Mouse (Mus musculus): ENCODE results near the gene 1700001J03Rik. TPM values are rescaled to one million over a fixed set of nuclear protein-coding genes. Genes with fewer than 3 reads are reported as not detected.

The 1700001J03Rik gene
- total and polyA plus RNA-seq, 2 experiments from 2014 or later, result not detected

DNA sequence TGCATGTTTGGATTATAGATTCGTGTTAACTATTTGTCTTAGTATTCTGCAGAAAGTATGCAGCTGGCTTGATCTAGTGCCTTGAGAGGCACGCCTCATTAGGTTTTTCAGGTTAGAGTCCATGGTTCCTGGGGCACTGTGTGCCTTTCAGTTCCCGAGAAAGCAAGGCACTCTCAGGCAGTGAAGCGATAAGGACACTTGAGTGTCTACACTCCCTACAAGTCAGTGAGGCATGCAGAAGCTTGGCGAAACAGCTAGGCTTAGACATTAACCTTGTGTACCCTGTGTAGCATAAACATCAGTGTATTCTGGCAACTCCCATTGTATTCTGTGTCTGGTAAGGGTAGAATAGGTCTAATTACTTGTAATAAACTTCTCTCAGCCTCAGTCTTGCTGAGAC, 20.4 kb upstream of the 1700001J03Rik start:
- Histone ChIP-seq H3K27ac (no peak overlapping the region), H3K36me3 (ENCODE audit: insufficient read depth, low read length) (peaks cover 61% of the 10 kb centered on the region), H3K9me3 (ENCODE audit: low read length) (no peaks in the 10 kb centered on the region), H3K4me1 (ENCODE audit: insufficient read depth, low read length) (no peaks in the 10 kb centered on the region), H3K4me3 (ENCODE audit: low read length) (no peak overlapping the region), H3K4me2 (ENCODE audit: low read depth, low read length) (no peak overlapping the region), H3K9ac (replicated peaks; ENCODE audit: low read length) (no peak overlapping the region), H3K27me3 (ENCODE audit: insufficient read depth, low read length) (no peaks in the 10 kb centered on the region)
- no peak for TF ChIP-seq CTCF (IDR thresholded peaks at IDR 0.05; ENCODE audit: low read depth)
- 92% methylated on average over 5 of the region's 5 CpGs for WGBS
- no peak for ATAC-seq
- DNase-seq (ENCODE audit: low spot score), result no peak

DNA sequence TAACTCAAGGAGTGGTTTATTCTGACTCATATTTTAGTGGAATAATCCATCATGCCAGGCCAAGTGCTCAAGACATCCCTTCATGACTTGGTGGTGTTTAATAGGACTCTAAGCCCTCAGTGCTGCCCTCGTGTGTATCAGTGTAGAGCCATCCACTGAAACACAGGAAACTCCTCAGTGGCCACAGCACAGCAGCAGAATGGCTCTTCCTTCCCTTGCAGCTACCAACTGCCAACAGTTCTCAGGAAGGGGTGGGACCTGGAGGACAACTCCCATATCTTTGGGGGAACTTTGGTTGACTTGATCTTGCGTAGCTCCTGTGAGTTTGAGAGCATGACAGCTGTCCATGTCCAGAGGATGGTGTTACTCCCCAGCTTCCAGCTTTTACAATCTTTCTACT, 18.8 kb upstream of the 1700001J03Rik start:
- 89% methylated on average over 2 of the region's 2 CpGs for WGBS
- Histone ChIP-seq H3K9me3 (ENCODE audit: low read length) (no peaks in the 10 kb centered on the region), H3K4me2 (ENCODE audit: low read depth, low read length) (no peak overlapping the region), H3K4me1 (ENCODE audit: insufficient read depth, low read length) (no peaks in the 10 kb centered on the region), H3K4me3 (ENCODE audit: low read length) (no peak overlapping the region), H3K9ac (replicated peaks; ENCODE audit: low read length) (no peak overlapping the region), H3K27ac (no peak overlapping the region), H3K36me3 (ENCODE audit: insufficient read depth, low read length) (peaks cover 50% of the 10 kb centered on the region), H3K27me3 (ENCODE audit: insufficient read depth, low read length) (no peaks in the 10 kb centered on the region)
- DNase-seq (ENCODE audit: low spot score) (no peak), ATAC-seq (no peak)
- no peak for TF ChIP-seq CTCF (IDR thresholded peaks at IDR 0.05; ENCODE audit: low read depth)

DNA sequence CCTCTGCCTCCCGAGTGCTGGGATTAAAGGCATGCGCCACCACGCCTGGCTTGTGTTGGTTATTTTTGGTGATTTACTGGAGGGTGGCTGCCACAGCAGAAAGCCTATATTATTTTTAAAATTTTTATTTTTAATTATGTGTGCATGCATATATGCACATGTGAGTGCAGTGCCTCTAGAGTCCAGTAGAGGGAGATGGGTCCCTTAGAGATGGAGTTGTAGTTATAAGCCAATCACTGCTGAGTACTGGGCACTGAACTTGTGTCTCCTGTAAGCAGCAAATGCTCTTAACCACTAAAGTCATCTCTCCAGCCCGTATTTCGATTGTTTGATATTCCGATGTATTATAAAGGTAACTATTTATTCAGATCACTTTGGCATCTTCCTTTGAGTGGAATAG, 15.5 kb upstream of the 1700001J03Rik start:
- H3K9ac ChIP-seq (replicated peaks; ENCODE audit: low read length), result no peak overlapping the region
- no peak for DNase-seq (ENCODE audit: low spot score)
- no peak overlapping the region for H3K4me2 ChIP-seq (ENCODE audit: low read depth, low read length)
- H3K27ac ChIP-seq, result no peak overlapping the region
- 97% methylated on average over 6 of the region's 6 CpGs for WGBS
- no peaks in the 10 kb centered on the region for H3K27me3 ChIP-seq (ENCODE audit: insufficient read depth, low read length)
- no peak overlapping the region for H3K4me3 ChIP-seq (ENCODE audit: low read length)
- ATAC-seq, result no peak
- H3K9me3 ChIP-seq (ENCODE audit: low read length), result no peaks in the 10 kb centered on the region
- peaks cover 26% of the 10 kb centered on the region for H3K36me3 ChIP-seq (ENCODE audit: insufficient read depth, low read length)
- no peaks in the 10 kb centered on the region for H3K4me1 ChIP-seq (ENCODE audit: insufficient read depth, low read length)
- TF ChIP-seq CTCF (IDR thresholded peaks at IDR 0.05; ENCODE audit: low read depth), result no peak

DNA sequence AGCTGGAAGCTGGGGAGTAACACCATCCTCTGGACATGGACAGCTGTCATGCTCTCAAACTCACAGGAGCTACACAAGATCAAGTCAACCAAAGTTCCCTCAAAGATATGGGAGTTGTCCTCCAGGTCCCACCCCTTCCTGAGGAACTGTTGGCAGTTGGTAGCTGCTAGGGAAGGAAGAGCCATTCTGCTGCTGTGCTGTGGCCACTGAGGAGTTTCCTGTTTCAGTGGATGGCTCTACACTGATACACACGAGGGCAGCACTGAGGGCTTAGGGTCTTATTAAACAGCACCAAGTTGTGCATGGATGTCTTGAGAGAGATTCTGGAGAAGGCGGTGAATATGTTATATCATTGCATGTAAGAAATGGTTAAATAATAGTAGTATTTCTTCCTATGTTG, 14.4 kb upstream of the 1700001J03Rik start:
- H3K4me2 ChIP-seq (ENCODE audit: low read depth, low read length), result no peak overlapping the region
- DNase-seq (ENCODE audit: low spot score) (no peak), ATAC-seq (no peak)
- TF ChIP-seq CTCF (IDR thresholded peaks at IDR 0.05; ENCODE audit: low read depth), result no peak
- H3K27ac ChIP-seq, result no peak overlapping the region
- 88% methylated on average over 2 of the region's 2 CpGs for WGBS
- H3K9ac ChIP-seq (replicated peaks; ENCODE audit: low read length), result no peak overlapping the region
- 0 out of 2 replicates have a peak, but pooled peaks cover 1% of the 10 kb centered on the region for H3K9me3 ChIP-seq (ENCODE audit: low read length)
- peaks cover 16% of the 10 kb centered on the region; the same call in 1 of the 2 replicates for H3K36me3 ChIP-seq (ENCODE audit: insufficient read depth, low read length)
- H3K4me1 ChIP-seq (ENCODE audit: insufficient read depth, low read length), result no peaks in the 10 kb centered on the region
- H3K4me3 ChIP-seq (ENCODE audit: low read length), result no peak overlapping the region
- H3K27me3 ChIP-seq (ENCODE audit: insufficient read depth, low read length), result no peaks in the 10 kb centered on the region

DNA sequence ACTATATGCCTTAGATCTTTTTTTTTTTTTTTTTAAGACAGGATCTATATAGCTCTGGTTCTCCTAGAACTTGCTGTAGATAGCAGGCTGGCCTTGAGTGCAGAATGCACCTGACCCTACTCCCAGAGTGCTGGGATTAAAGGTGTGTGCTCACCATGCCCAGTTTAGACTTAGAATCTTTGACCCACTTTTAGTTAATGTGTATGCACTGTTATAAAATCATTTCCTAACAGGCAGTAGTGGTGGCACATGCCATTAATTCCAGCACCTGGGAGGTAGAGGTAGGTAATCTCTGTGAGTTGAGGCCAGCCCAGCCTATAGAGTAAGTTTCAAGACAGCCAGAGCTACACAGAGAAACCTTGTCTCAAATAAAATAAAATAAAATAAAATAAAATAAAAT, 14.0 kb upstream of the 1700001J03Rik start:
- TF ChIP-seq CTCF (IDR thresholded peaks at IDR 0.05; ENCODE audit: low read depth), result no peak
- no peaks in the 10 kb centered on the region for H3K4me1 ChIP-seq (ENCODE audit: insufficient read depth, low read length)
- peaks cover 11% of the 10 kb centered on the region; the same call in 1 of the 2 replicates for H3K36me3 ChIP-seq (ENCODE audit: insufficient read depth, low read length)
- no peak overlapping the region for H3K9ac ChIP-seq (replicated peaks; ENCODE audit: low read length)
- no peak overlapping the region for H3K27ac ChIP-seq
- no peak overlapping the region for H3K4me3 ChIP-seq (ENCODE audit: low read length)
- no peaks in the 10 kb centered on the region for H3K27me3 ChIP-seq (ENCODE audit: insufficient read depth, low read length)
- ATAC-seq (no peak), DNase-seq (ENCODE audit: low spot score) (no peak)
- 0 out of 2 replicates have a peak, but pooled peaks cover 2% of the 10 kb centered on the region for H3K9me3 ChIP-seq (ENCODE audit: low read length)
- H3K4me2 ChIP-seq (ENCODE audit: low read depth, low read length), result no peak overlapping the region

DNA sequence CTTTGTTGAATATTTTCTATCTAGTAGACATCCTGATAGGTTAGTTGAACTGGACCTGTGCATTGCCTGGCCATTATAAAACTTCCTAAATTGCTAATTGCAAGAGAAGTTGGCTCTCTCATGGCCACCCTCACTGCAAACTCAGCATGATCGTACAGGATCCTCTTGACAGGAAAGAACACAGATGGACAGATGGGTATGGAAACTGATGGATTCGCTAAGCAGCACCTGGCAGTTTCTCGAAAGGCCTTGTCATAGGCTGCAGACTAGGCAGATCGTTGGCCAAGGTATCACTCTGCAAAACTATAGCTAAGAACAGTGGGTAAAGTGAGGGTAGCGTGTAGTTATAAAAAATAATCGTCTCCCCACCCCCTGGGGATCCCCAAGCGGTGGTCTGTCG, 8.3 kb upstream of the 1700001J03Rik start:
- ATAC-seq, result no peak
- TF ChIP-seq CTCF (IDR thresholded peaks at IDR 0.05; ENCODE audit: low read depth), result no peak
- 87% methylated on average over 8 of the region's 8 CpGs for WGBS

DNA sequence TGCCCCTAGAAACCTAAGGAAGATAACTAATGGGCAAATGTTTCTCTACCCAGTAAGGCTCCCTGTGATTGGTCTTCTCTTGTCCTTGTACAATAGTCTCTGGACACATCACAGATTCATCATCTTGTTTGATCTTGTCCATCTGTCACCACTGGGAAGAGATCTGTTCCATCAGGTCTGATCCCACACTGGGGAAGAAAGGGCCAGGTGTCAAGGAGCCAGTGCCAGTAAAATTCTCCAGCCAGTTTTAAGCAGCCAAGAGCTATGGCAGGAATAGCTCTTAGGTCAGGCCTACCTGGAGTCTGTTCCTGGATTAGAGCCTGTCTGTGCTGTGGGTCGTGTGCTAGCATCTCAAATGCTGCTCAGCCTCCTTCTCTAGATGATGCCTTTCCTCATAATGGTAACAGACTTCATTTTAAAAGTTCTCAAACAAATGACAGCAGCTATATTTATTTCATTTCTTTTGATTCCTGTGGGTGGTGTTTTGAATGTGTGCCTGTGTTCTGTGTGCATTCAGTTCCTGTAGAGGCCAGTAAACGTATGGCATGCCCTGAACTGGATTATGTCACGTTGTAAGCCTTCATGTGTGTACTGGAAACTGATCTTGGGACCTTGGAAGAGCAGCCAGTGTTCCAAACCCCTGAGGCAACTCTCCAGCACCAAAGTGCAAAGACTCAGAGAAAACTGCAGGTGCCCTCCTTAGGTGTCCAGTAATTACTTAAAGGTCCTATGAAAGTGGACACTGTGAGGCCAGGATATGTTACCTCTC, 5.6 kb upstream of the 1700001J03Rik start:
- no peak overlapping the region for H3K27ac ChIP-seq
- TF ChIP-seq CTCF (IDR thresholded peaks at IDR 0.05; ENCODE audit: low read depth), result no peak
- H3K9me3 ChIP-seq (ENCODE audit: low read length), result 0 out of 2 replicates have a peak, but pooled peaks cover 2% of the 10 kb centered on the region
- DNase-seq (ENCODE audit: low spot score) (no peak), ATAC-seq (no peak)
- H3K9ac ChIP-seq (replicated peaks; ENCODE audit: low read length), result no peak overlapping the region
- no peaks in the 10 kb centered on the region for H3K4me1 ChIP-seq (ENCODE audit: insufficient read depth, low read length)
- H3K36me3 ChIP-seq (ENCODE audit: insufficient read depth, low read length), result no peaks in the 10 kb centered on the region
- H3K4me3 ChIP-seq (ENCODE audit: low read length), result no peak overlapping the region
- no peaks in the 10 kb centered on the region for H3K27me3 ChIP-seq (ENCODE audit: insufficient read depth, low read length)
- H3K4me2 ChIP-seq (ENCODE audit: low read depth, low read length), result no peak overlapping the region
- 63% methylated on average over 3 of the region's 3 CpGs for WGBS

More for the DNA sequence above, 8.3 kb upstream of the 1700001J03Rik start:
- Histone ChIP-seq H3K9ac (replicated peaks; ENCODE audit: low read length) (no peak overlapping the region), H3K9me3 (ENCODE audit: low read length) (0 out of 2 replicates have a peak, but pooled peaks cover 2% of the 10 kb centered on the region), H3K4me3 (ENCODE audit: low read length) (no peak overlapping the region), H3K27me3 (ENCODE audit: insufficient read depth, low read length) (no peaks in the 10 kb centered on the region), H3K36me3 (ENCODE audit: insufficient read depth, low read length) (no peaks in the 10 kb centered on the region), H3K27ac (no peak overlapping the region), H3K4me2 (ENCODE audit: low read depth, low read length) (no peak overlapping the region), H3K4me1 (ENCODE audit: insufficient read depth, low read length) (no peaks in the 10 kb centered on the region)
- no peak for DNase-seq (ENCODE audit: low spot score)

All from hindbrain, postnatal 0 days (tissue).